In genomic region chr5:136136292-136136990, GRCm38 (mm10) we compare ENCODE assay signal across 8 mouse cellular contexts. TPM values are rescaled to one million over a fixed set of nuclear protein-coding genes. Genes with fewer than 3 reads are reported as not detected.
A peak's percentile ranks its signal among the peaks of the same experiment; 100 is the strongest.
DNase-seq lines count a peak whose midpoint lies in the region; ATAC-seq lines count a peak whose summit lies in the region.

No protein-coding gene starts in this region.

- WGBS in lung, embryonic 16.5 days = 4% methylated on average over 20 of the region's 20 CpGs
- 7% methylated on average over 20 of the region's 20 CpGs for WGBS in intestine, embryonic 14.5 days
- 10% methylated on average over 20 of the region's 20 CpGs for WGBS in neural tube, embryonic 13.5 days

- H3K4me1 ChIP-seq in lung, embryonic 16.5 days (replicated peaks; ENCODE audit: control insufficient read depth, insufficient read depth, low read length) = peaks cover 9% of the 10 kb centered on the region
- peaks cover 14% of the 10 kb centered on the region; the same call in 1 of the 2 replicates for H3K4me1 ChIP-seq in intestine, embryonic 14.5 days (replicated peaks; ENCODE audit: control insufficient read depth, insufficient read depth, low read length)
- peaks cover 33% of the 10 kb centered on the region for H3K4me1 ChIP-seq in neural tube, embryonic 13.5 days (replicated peaks)

- H3K9ac ChIP-seq in lung, embryonic 16.5 days (ENCODE audit: low read length) = peak overlapping the region; percentile 84
- peak overlapping the region; percentile 78 for H3K9ac ChIP-seq in intestine, embryonic 14.5 days (ENCODE audit: low read length)
- peak overlapping the region; percentile 78 for H3K9ac ChIP-seq in neural tube, embryonic 13.5 days

- peaks cover 11% of the 10 kb centered on the region for H3K36me3 ChIP-seq in lung, embryonic 16.5 days (ENCODE audit: control insufficient read depth, insufficient read depth, low read length)
- peaks cover 49% of the 10 kb centered on the region for H3K36me3 ChIP-seq in intestine, embryonic 14.5 days (ENCODE audit: control insufficient read depth, insufficient read depth, low read length)
- H3K36me3 ChIP-seq in neural tube, embryonic 13.5 days = peaks cover 54% of the 10 kb centered on the region

- DNase-seq in lung, postnatal 4 days = no peak
- peak; percentile 16 for DNase-seq in embryo, embryonic 10 days (ENCODE audit: low spot score)
- DNase-seq in intestine, embryonic 14.5 days (ENCODE audit: low spot score) = no peak
- DNase-seq in gastrocnemius, postnatal 4 days (ENCODE audit: low spot score in 2 of 2) = no peak
- DNase-seq in B cell, adult 2 months = no peak
- no peak for DNase-seq in frontal cortex, postnatal 25 days (ENCODE audit: low spot score in 2 of 2)

- no peaks in the 10 kb centered on the region for H3K27me3 ChIP-seq in lung, embryonic 16.5 days (ENCODE audit: control insufficient read depth, insufficient read depth, low read depth, low read length)
- H3K27me3 ChIP-seq in intestine, embryonic 14.5 days (replicated peaks; ENCODE audit: control insufficient read depth, insufficient read depth, low read length) = no peaks in the 10 kb centered on the region
- no peaks in the 10 kb centered on the region for H3K27me3 ChIP-seq in neural tube, embryonic 13.5 days

- ATAC-seq in lung, embryonic 16.5 days (ENCODE audit: low read depth) = no peak; the same call in 1 of the 2 replicates
- peak; percentile 28; the same call in 1 of the 2 replicates for ATAC-seq in intestine, embryonic 14.5 days (replicated peaks; ENCODE audit: low FRiP score, low TSS enrichment, low read depth)
- ATAC-seq in neural tube, embryonic 13.5 days (ENCODE audit: low read depth) = 0 out of 2 replicates have a peak, but pooled peaks have one; percentile 13

- H3K4me3 ChIP-seq in lung, embryonic 16.5 days (ENCODE audit: low read length) = peak overlapping the region; percentile 83
- peak overlapping the region; percentile 93 for H3K4me3 ChIP-seq in intestine, embryonic 14.5 days (ENCODE audit: low read depth, low read length)
- H3K4me3 ChIP-seq in neural tube, embryonic 13.5 days = peak overlapping the region; percentile 77

- H3K27ac ChIP-seq in lung, embryonic 16.5 days (ENCODE audit: low read length) = peak overlapping the region; percentile 68
- H3K27ac ChIP-seq in intestine, embryonic 14.5 days (ENCODE audit: low read depth) = peak overlapping the region; percentile 43; the same call in 1 of the 2 replicates
- H3K27ac ChIP-seq in neural tube, embryonic 13.5 days (replicated peaks) = 0 out of 2 replicates have a peak overlapping the region, but pooled peaks have one; percentile 25

- peak overlapping the region; percentile 54 for H3K4me2 ChIP-seq in lung, embryonic 16.5 days (ENCODE audit: low read depth, low read length)
- H3K4me2 ChIP-seq in intestine, embryonic 14.5 days (ENCODE audit: low read length) = peak overlapping the region; percentile 69
- H3K4me2 ChIP-seq in neural tube, embryonic 13.5 days = peak overlapping the region; percentile 70

- no peaks in the 10 kb centered on the region for H3K9me3 ChIP-seq in lung, embryonic 16.5 days (ENCODE audit: control insufficient read depth, low read length)
- no peaks in the 10 kb centered on the region for H3K9me3 ChIP-seq in intestine, embryonic 14.5 days (ENCODE audit: control insufficient read depth, low read length)
- no peaks in the 10 kb centered on the region for H3K9me3 ChIP-seq in neural tube, embryonic 13.5 days

RNA-seq across cellular contexts. Expression of gene Alkbh4, which starts 0.5 kb away (rescaled TPM):
- polyA plus RNA-seq in lung, embryonic 16.5 days (2015; fragmentation: Nextera tagmentation; extraction: Ambion mirVana) = 15.6 and 17.1 TPM in 2 replicates
- 13.4 and 16.4 TPM in 2 replicates for polyA plus RNA-seq in intestine, embryonic 14.5 days (2014; fragmentation: Nextera tagmentation; extraction: Ambion mirVana)
- polyA plus RNA-seq in neural tube, embryonic 13.5 days (2015; fragmentation: Nextera tagmentation; extraction: Ambion mirVana) = 21.1 and 22.4 TPM in 2 replicates
- 1 to 10 TPM; 8.4 to 8.6 TPM for total RNA-seq in gastrocnemius, postnatal 4 days (2021)

RNA-seq across cellular contexts. Expression of gene Lrwd1, which starts 0.6 kb away (rescaled TPM):
- polyA plus RNA-seq in lung, embryonic 16.5 days (2015; fragmentation: Nextera tagmentation; extraction: Ambion mirVana) = 37.6 and 41.3 TPM in 2 replicates
- 30.6 and 33.7 TPM in 2 replicates for polyA plus RNA-seq in intestine, embryonic 14.5 days (2014; fragmentation: Nextera tagmentation; extraction: Ambion mirVana)
- 25.0 and 25.6 TPM in 2 replicates for polyA plus RNA-seq in neural tube, embryonic 13.5 days (2015; fragmentation: Nextera tagmentation; extraction: Ambion mirVana)
- 10 to 100 TPM; 10.2 to 11.7 TPM for total RNA-seq in gastrocnemius, postnatal 4 days (2021)

RNA-seq across cellular contexts. Expression of gene Polr2j, which starts 20.0 kb away (rescaled TPM):
- polyA plus RNA-seq in lung, embryonic 16.5 days (2015; fragmentation: Nextera tagmentation; extraction: Ambion mirVana) = 210 and 211 TPM in 2 replicates
- polyA plus RNA-seq in intestine, embryonic 14.5 days (2014; fragmentation: Nextera tagmentation; extraction: Ambion mirVana) = 269 and 270 TPM in 2 replicates
- 210 and 232 TPM in 2 replicates for polyA plus RNA-seq in neural tube, embryonic 13.5 days (2015; fragmentation: Nextera tagmentation; extraction: Ambion mirVana)
- total RNA-seq in gastrocnemius, postnatal 4 days (2021) = 10 to 100 TPM; 81.3 to 86.7 TPM

RNA-seq across cellular contexts. Expression of gene Orai2, which starts 34.1 kb away (rescaled TPM):
- 10.3 and 11.2 TPM in 2 replicates for polyA plus RNA-seq in lung, embryonic 16.5 days (2015; fragmentation: Nextera tagmentation; extraction: Ambion mirVana)
- 6.2 and 7.1 TPM in 2 replicates for polyA plus RNA-seq in intestine, embryonic 14.5 days (2014; fragmentation: Nextera tagmentation; extraction: Ambion mirVana)
- polyA plus RNA-seq in neural tube, embryonic 13.5 days (2015; fragmentation: Nextera tagmentation; extraction: Ambion mirVana) = 29.1 and 33.7 TPM in 2 replicates
- 1 to 10 TPM; 8.3 to 9.6 TPM for total RNA-seq in gastrocnemius, postnatal 4 days (2021)

RNA-seq across cellular contexts. Expression of gene Rasa4, which starts 52.7 kb away (rescaled TPM):
- polyA plus RNA-seq in lung, embryonic 16.5 days (2015; fragmentation: Nextera tagmentation; extraction: Ambion mirVana) = 3.3 and 4.4 TPM in 2 replicates
- 22.6 and 26.1 TPM in 2 replicates for polyA plus RNA-seq in intestine, embryonic 14.5 days (2014; fragmentation: Nextera tagmentation; extraction: Ambion mirVana)
- 19.7 and 19.9 TPM in 2 replicates for polyA plus RNA-seq in neural tube, embryonic 13.5 days (2015; fragmentation: Nextera tagmentation; extraction: Ambion mirVana)
- 1 to 10 TPM; 7.4 TPM for total RNA-seq in gastrocnemius, postnatal 4 days (2021)
